Mouse (Mus musculus) heart, embryonic 14.5 days (tissue): Measurements from ENCODE around the gene Swi5. TPM values are rescaled to one million over a fixed set of nuclear protein-coding genes. Genes with fewer than 3 reads are reported as not detected.
A peak's percentile ranks its signal among the peaks of the same experiment; 100 is the strongest.

Experiments
- ATAC-seq: fragments of 200-750 bp; cut with Nextera tagmentation; 2 replicates; pipeline ENCODE4 v1.8.0; 2017; ENCODE audit warnings: low read depth, moderate TSS enrichment; ENCODE audit not compliant: insufficient number of reproducible peaks, insufficient read depth, low FRiP score
- H3K27ac ChIP-seq, 2 experiments: fragments of 200-500 bp in 1 of 2; fragments of 300-500 bp in 1 of 2; sonication (generic) in 1 of 2; replicated peaks in 1 of 2; 2 replicates each; pipeline ENCODE4 v1.5.1; 2012 to 2014; ENCODE audit warnings: low read depth in 2 of 2, low read length in 2 of 2, control low read depth in 1 of 2, mild to moderate bottlenecking in 1 of 2, mixed read lengths in 1 of 2; ENCODE audit not compliant: control insufficient read depth in 1 of 2, insufficient read depth in 1 of 2
- H3K27me3 ChIP-seq: fragments of 300-500 bp; sonication (generic); 2 replicates; pipeline ENCODE4 v1.6.1; 2014; ENCODE audit warnings: mild to moderate bottlenecking, low read length, control low read depth; ENCODE audit not compliant: control insufficient read depth, insufficient read depth
- H3K36me3 ChIP-seq: fragments of 300-500 bp; sonication (generic); 2 replicates; pipeline ENCODE4 v1.6.1; 2014; ENCODE audit warnings: mild to moderate bottlenecking, control low read depth, low read length, mixed read lengths; ENCODE audit not compliant: control insufficient read depth, insufficient read depth
- H3K4me1 ChIP-seq, 2 experiments: fragments of 200-500 bp in 1 of 2; fragments of 300-500 bp in 1 of 2; sonication (generic) in 1 of 2; 2 replicates each; pipeline ENCODE4 v1.6.1; 2012 to 2014; ENCODE audit warnings: low read length in 2 of 2, control low read depth in 1 of 2, mixed read lengths in 1 of 2; ENCODE audit not compliant: control insufficient read depth in 2 of 2, insufficient read depth in 2 of 2
- H3K4me2 ChIP-seq: fragments of 300-500 bp; sonication (generic); 2 replicates; pipeline ENCODE4 v1.6.1; 2014; ENCODE audit warnings: mild to moderate bottlenecking, low read length
- H3K4me3 ChIP-seq, 2 experiments: fragments of 200-500 bp in 1 of 2; fragments of 300-500 bp in 1 of 2; sonication (generic) in 1 of 2; 2 replicates each; pipeline ENCODE4 v1.5.1; 2012 to 2014; ENCODE audit warnings: low read length in 2 of 2, mild to moderate bottlenecking in 2 of 2, control low read depth in 1 of 2, low read depth in 1 of 2, moderate library complexity in 1 of 2; ENCODE audit not compliant: control insufficient read depth in 1 of 2, insufficient read depth in 1 of 2
- H3K9ac ChIP-seq: fragments of 300-500 bp; sonication (generic); 2 replicates; pipeline ENCODE4 v1.6.1; 2014; ENCODE audit warnings: mild to moderate bottlenecking, low read length
- H3K9me3 ChIP-seq: fragments of 300-500 bp; sonication (generic); 2 replicates; pipeline ENCODE4 v1.6.1; 2016; ENCODE audit warnings: low read length, control low read depth; ENCODE audit not compliant: control insufficient read depth
- WGBS: fragments of 180-500 bp; shearing (Covaris S2); extraction: QIAGEN DNeasy Blood & Tissue Kit; methylation state at CpG from one replicate; pipeline ENCODE4 v1.1.7; 2014; 5-methylcytosine and 5-hydroxymethylcytosine counted together
- polyA plus RNA-seq: library from polyadenylated mRNA; unstranded; fragments of >200 nt; fragmentation: Nextera tagmentation; extraction: Ambion mirVana; gene quantifications from 2 replicates; pipeline ENCODE4 v1.2.1, GENCODE M21; 2014

Gene Swi5
- polyA plus RNA-seq, 1 experiment from 2014 or later: 129 TPM

DNA sequence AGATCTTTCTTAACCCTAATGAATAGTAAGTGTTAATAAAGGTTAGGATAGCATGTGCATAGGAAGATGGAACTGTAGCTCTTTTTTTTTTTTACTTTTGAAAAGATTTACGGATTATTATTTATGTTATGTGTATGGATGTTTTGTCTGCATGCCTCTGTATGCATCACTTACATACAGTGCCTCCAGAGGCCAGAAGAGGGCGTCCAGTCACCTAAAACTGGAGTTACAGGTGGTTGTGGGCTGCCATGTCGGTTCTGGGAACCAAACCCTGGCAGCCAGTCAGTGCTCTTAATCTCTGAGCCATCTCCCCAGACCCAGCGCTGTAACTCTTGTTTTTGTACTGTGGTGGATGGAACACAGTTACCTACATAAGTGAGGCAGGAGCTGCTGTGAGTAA is 36.4 kb upstream of the Swi5 start:
- H3K4me3 ChIP-seq: no peak overlapping the region
- ATAC-seq: no peak
- no peak overlapping the region for H3K27ac ChIP-seq
- no peaks in the 10 kb centered on the region for H3K27me3 ChIP-seq
- H3K9ac ChIP-seq: no peak overlapping the region
- peaks cover 0 to 5% of the 10 kb centered on the region in 2 experiments; a peak in 1 of 4 replicates for H3K4me1 ChIP-seq
- no peak overlapping the region for H3K4me2 ChIP-seq
- no peaks in the 10 kb centered on the region for H3K36me3 ChIP-seq
- 57% methylated on average over 4 of the region's 4 CpGs for WGBS
- no peaks in the 10 kb centered on the region for H3K9me3 ChIP-seq

DNA sequence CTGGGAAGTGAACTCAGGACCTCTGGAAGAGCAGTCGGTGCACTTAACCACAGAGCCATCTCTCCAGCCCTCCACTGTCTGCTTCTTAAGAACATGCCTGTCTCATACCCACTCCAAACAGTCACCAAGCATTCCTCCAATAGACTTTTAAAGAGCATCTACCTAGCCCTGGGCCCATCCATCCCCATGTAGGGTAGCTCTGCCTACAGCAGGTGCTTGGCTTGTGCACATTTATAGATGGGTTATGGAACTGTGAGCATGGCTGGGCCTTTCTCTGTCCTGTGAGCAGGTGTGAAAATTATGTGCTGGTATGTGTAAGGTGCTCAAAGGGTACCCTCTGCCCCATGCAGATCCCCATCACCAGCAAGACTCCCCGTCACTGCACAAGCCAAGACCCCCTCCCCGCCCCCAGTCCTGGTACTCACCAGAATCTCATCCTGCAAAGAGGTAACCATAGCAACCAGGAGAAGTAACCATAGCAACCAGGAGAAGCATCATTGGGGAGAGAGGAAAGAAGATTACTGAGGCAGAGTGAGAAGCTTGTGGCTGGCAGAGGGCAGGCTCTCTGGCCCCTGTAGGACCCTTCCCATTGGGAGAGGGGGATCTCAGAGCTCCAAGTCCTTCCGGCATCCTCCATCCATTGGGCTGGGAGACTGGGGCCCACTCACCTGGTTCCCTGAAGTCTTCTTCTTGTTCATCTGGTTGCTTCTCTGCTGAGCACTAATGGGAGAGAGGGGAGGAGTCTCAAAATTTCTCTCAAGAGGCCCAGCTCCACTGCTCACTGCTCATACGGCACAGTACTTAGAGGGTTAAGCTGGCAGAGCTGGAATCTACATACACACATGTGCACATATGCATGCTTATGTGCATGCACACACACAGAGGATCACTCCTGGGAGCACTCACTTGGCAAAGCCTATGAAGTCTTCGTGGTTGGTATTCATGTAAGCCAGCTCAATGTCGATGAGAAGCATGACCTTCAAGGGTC is 35.2 kb upstream of the Swi5 start:
- WGBS: 79% methylated on average over 7 of the region's 7 CpGs
- Histone ChIP-seq H3K4me1 (peaks cover 9 to 12% of the 10 kb centered on the region in 2 experiments; a peak in 3 of 4 replicates), H3K36me3 (no peaks in the 10 kb centered on the region), H3K27me3 (no peaks in the 10 kb centered on the region; the same call in 1 of the 2 replicates), H3K27ac (no peak overlapping the region), H3K9me3 (no peaks in the 10 kb centered on the region), H3K4me3 (no peak overlapping the region), H3K4me2 (no peak overlapping the region), H3K9ac (no peak overlapping the region)
- no peak for ATAC-seq

DNA sequence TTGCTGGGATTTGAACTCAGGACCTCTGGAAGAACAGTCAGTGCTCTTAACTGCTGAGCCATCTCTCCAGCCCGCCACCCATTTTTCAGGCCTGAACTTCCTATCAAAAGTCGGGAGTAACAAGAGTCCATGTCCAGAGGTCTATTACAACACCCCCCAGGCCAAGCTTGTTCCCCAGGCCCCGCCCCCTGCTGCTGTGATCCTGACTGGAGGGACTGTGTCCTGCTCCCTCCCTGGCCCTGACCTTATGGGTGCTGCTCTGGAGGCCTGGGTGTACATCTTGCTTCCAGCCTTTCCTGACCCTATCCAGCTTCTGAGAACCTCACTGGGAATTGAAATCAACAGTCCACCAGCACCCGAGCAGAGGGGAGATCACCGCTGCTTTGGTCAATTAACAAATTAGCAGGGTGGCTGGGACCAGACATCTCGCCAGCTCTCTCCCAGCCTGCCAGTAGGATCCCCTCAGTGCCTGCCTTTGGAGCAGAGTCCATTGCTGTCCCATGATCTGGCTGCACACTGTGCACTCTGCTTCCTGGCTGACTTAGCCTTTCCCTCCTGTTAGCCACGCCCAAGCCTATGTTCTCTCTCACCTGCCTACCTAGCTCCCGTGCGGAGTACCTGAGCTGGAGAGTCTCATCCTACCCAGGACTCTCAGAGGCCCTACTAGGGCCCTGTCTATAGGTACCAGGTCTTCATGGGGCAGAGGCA is 33.9 kb upstream of the Swi5 start:
- WGBS: 64% methylated on average over 9 of the region's 9 CpGs
- H3K4me2 ChIP-seq: no peak overlapping the region
- no peak overlapping the region for H3K4me3 ChIP-seq
- H3K9ac ChIP-seq: no peak overlapping the region
- no peaks in the 10 kb centered on the region; the same call in 1 of the 2 replicates for H3K27me3 ChIP-seq
- H3K36me3 ChIP-seq: no peaks in the 10 kb centered on the region
- 0 out of 4 replicates have a peak overlapping the region, but pooled peaks of 1 of the 2 experiments have one; percentile 9 for H3K27ac ChIP-seq
- no peaks in the 10 kb centered on the region for H3K9me3 ChIP-seq
- H3K4me1 ChIP-seq: peaks cover 20 to 22% of the 10 kb centered on the region in 2 experiments
- no peak for ATAC-seq

DNA sequence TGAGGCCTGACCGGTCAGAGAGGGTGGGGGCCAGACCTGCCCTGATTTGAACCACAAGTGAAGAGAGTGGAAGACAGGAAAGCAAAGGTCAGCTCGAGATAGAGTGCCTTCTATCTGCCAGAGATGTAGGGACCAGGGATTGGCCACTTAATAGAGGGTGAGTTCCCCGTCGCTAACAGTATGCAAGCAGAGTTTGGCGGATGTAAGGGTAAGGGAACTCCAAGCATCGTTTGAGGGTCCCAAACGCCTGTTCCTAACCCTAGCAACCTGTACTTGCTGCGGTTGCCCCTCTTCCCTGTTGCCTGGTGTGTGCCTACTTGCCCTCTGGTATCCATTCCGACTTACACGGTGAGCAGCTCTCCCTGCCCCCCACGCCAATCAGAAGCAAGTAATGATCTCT is 32.8 kb upstream of the Swi5 start:
- H3K4me3 ChIP-seq: no peak overlapping the region
- WGBS: 64% methylated on average over 11 of the region's 11 CpGs
- no peak overlapping the region for H3K9ac ChIP-seq
- H3K36me3 ChIP-seq: no peaks in the 10 kb centered on the region
- no peak for ATAC-seq
- no peaks in the 10 kb centered on the region; the same call in 1 of the 2 replicates for H3K27me3 ChIP-seq
- H3K9me3 ChIP-seq: no peaks in the 10 kb centered on the region
- H3K27ac ChIP-seq: no peak overlapping the region
- H3K4me1 ChIP-seq: peaks cover 28% of the 10 kb centered on the region in 2 experiments
- H3K4me2 ChIP-seq: no peak overlapping the region

DNA sequence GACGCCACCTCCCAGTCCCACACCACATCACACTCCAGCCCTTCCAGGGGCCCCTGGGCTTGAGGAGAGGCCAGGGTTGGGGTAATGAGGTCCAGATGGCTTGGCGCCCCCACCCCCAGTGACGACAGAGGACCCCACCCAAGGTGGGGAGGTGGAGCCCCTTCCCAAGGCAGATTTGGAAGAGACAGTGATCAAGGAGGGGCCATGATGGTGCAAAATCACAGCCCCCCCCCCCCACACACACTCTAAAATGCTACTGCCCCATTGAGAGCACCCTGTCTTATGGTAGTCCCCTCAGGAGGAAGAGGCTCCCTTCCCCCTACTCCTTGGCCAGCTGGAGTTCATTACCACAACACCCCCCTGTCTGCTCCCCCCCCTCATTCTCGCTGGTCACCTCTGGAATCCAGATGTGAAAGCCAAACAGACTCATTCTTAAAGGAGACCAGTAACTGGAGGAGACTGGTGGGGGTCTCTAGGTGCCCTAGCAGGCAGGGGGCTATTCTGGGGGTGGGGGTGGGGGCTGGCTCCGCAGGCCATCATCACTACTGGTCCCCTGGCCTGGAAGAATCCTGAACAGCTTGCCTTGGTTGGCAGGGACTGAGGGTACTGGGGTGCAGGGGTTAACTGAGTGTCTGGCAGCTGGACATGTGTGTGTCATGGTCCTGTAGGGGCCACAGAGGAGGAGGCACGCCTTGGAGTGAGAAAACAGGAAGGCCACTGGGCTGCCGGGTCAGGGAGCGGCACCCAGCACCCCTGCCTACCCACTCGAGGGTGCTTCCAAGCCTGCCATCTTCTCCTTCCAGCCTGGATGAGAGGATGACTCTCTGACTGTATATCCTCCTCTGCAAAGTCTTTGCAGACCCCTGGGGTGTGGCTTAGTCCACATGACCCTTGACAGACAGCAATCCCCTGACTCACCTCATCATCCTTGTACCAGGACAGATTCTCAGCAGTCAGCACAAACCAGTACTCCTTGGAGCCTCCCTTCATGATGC is 32.0 kb upstream of the Swi5 start:
- H3K4me3 ChIP-seq: no peak overlapping the region
- WGBS: 29% methylated on average over 9 of the region's 9 CpGs
- H3K27me3 ChIP-seq: peaks cover under 1% of the 10 kb centered on the region; the same call in 1 of the 2 replicates
- H3K4me1 ChIP-seq: peaks cover 29 to 32% of the 10 kb centered on the region in 2 experiments
- peak overlapping the region; percentile 13; the same call in 1 of the 2 replicates for H3K4me2 ChIP-seq
- no peaks in the 10 kb centered on the region for H3K36me3 ChIP-seq
- H3K9ac ChIP-seq: no peak overlapping the region
- peak overlapping the region in 1 of 2 experiments; percentile 81; a peak in 2 of 4 replicates for H3K27ac ChIP-seq
- no peak for ATAC-seq
- no peaks in the 10 kb centered on the region for H3K9me3 ChIP-seq

DNA sequence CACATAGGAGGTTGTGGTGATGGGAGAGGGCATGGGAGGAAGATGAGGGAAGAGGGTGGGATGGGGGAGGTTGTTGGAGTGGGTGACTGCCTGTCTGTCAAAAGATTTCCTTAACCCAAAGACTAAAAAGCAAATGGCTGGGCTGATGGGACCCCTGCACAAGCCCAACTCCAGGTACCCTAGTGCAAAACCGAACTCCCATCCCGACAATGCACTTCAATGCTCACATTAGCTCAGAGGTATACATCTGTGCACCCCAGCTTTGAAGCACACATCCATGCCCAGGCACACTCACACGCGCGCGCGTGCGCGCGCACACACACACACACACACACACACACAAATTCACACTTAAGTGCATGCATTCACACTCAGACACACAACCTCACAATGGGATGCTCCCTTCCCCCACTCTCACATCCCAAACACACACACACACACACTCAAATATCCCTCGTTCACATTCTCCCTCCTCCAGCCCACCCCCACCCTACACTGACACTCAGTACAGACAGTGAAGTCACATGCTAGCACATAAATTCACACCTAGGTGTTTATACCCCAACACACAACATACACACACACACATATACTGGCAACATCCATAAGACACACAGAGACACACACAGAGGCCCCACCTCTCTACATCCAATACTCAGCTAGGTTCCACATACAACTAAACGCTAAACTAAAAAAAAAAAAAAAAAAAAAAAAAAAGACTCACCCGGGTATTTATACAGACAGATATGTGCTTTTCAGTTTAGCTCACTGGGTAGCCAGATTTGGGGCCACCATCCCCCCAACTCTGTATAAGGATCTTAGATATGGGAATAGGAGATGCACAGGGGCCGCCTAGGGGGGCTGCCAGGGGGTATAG is 31.1 kb upstream of the Swi5 start:
- no peak for ATAC-seq
- H3K27ac ChIP-seq: peak overlapping the region; percentile 76 to 81
- 68% methylated on average over 14 of the region's 14 CpGs for WGBS
- peak overlapping the region; percentile 63 for H3K4me2 ChIP-seq
- H3K4me3 ChIP-seq: peak overlapping the region; percentile 42 to 56
- H3K36me3 ChIP-seq: no peaks in the 10 kb centered on the region
- H3K9me3 ChIP-seq: no peaks in the 10 kb centered on the region
- peaks cover 31 to 32% of the 10 kb centered on the region in 2 experiments for H3K4me1 ChIP-seq
- H3K27me3 ChIP-seq: peaks cover 4% of the 10 kb centered on the region
- H3K9ac ChIP-seq: peak overlapping the region; percentile 72
